Mouse (Mus musculus): ENCODE data around the gene Klhl23. TPM values are rescaled to one million over a fixed set of nuclear protein-coding genes. Genes with fewer than 3 reads are reported as not detected.
"Not testable (repeated sequence)": the region's sequence is repeated elsewhere in the genome, so short reads cannot be mapped to it uniquely, and the experiment has no call there.

Gene Klhl23
- polyA plus RNA-seq, 1 experiment from 2014 or later = 60.0 TPM

DNA sequence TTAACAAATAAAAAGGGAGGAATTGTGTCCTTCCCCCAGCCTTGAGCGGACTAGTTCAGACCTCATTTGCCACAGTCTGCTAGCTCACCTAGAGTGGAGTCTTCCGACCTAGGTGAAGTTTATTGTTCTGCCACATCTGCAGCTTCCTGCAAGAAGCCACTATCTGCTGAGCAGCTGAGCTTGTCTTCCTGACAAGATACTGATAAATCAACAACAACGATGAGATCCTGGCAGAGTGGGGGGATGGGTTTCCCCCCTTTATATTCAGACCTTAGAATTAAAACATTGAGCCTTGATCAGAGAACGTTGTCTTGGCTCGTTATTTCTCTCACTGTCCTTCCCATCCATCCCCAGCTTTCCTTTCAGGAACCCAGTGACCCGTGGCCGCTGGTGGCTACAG lies 10.4 kb upstream of the Klhl23 start:
- H3K4me1 ChIP-seq (replicated peaks); H3K27ac ChIP-seq; H3K9ac ChIP-seq (replicated peaks); H3K4me3 ChIP-seq (replicated peaks); H3K36me3 ChIP-seq; H3K4me2 ChIP-seq (replicated peaks); ATAC-seq; H3K27me3 ChIP-seq; H3K9me3 ChIP-seq: not testable (repeated sequence)
- whole genome bisulfite sequencing = 60% methylated on average over 7 of the region's 7 CpGs

DNA sequence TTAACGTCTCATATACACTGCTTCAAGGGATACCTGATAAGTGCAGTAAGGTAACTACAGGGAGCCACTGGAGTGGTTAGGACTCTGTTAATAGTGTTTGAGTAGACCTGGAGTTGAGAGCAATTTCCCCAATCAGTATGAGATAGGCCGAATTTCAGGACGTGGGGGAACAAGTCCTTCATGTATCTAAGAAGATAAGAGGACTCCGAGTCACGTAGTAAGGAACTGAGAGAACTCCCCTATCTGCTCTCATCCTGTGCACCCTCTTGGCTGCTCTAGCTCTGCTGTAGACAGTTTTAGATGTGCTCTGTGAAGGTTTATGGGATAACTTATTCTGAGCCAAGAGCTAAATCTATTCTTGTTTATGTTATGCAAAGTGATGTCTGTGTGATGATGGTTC lies 5.2 kb upstream of the Klhl23 start:
- H3K9ac ChIP-seq (replicated peaks) = no peak overlapping the region
- no peak for ATAC-seq
- H3K36me3 ChIP-seq = no peaks in the 10 kb centered on the region
- H3K4me1 ChIP-seq (replicated peaks) = peaks cover 2% of the 10 kb centered on the region
- WGBS = 95% methylated on average over 5 of the region's 5 CpGs
- no peak overlapping the region for H3K27ac ChIP-seq
- no peak overlapping the region for H3K4me2 ChIP-seq (replicated peaks)
- H3K4me3 ChIP-seq (replicated peaks) = no peak overlapping the region
- no peaks in the 10 kb centered on the region for H3K9me3 ChIP-seq
- H3K27me3 ChIP-seq = no peaks in the 10 kb centered on the region

DNA sequence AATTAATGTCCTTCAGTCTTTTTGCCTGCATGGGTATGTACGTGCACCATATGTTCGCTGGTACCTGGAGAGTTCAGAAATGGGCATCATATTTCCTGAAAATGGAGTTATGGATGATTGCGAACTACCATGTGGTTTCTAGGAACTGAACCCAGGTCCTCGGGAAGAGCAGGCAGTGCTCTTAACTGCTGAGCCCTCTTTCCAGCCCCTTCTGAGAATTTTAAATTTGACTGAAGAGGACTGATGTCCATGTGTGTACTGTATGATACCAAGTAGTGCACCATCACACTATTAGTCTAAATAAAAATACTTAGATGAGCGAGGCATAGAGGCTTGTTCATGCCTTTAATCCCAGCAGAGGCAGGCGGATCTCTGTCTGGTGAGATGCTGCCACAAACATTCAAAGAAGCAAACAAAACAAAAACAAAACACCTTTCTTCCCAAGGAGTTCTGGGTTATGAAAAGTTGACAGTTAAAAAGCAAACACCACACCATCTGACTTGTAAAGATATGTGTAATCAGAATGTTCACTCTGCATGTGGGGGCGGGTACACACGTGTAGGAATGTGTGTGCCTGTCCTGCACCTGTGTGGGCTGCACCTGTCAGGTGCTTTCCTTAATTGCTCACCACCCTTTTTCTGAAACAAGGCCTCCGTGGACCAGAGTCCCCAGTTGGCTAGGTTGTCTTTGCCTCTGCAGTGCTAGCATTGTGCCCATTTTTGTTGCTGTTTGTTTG lies 3.2 kb upstream of the Klhl23 start:
- Histone ChIP-seq H3K9me3 (no peaks in the 10 kb centered on the region), H3K27me3 (no peaks in the 10 kb centered on the region), H3K4me2 (replicated peaks) (no peak overlapping the region), H3K9ac (replicated peaks) (no peak overlapping the region), H3K27ac (no peak overlapping the region), H3K36me3 (no peaks in the 10 kb centered on the region), H3K4me1 (replicated peaks) (peaks cover 10% of the 10 kb centered on the region), H3K4me3 (replicated peaks) (no peak overlapping the region)
- WGBS = 84% methylated on average over 9 of the region's 9 CpGs
- ATAC-seq = no peak

DNA sequence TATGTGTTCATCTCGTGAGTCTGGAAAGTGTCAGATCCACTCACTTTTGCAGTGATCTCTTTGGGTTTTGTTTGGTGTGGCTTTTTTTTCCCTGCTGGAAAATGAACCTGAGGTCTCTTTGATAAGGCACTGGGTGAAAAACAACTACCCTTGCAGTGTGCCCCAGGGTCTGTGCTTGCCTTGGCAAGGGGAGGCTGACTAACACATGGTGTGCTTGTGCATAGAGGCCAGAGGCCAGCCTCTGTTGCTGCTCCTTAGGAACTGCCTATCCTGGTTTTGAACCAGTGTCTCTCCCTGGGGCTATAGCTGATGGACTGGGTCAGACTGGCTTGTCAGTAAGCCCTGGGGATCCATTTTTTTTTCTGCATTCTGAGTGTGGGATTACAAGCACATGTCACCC lies 1.5 kb upstream of the Klhl23 start:
- 83% methylated on average over 1 of the region's 1 CpGs for WGBS
- no peak overlapping the region for H3K27ac ChIP-seq
- H3K4me1 ChIP-seq (replicated peaks) = peaks cover 27% of the 10 kb centered on the region
- no peaks in the 10 kb centered on the region; the same call in 1 of the 2 replicates for H3K36me3 ChIP-seq
- no peak overlapping the region for H3K4me3 ChIP-seq (replicated peaks)
- H3K27me3 ChIP-seq = no peaks in the 10 kb centered on the region
- no peak overlapping the region for H3K9ac ChIP-seq (replicated peaks)
- H3K9me3 ChIP-seq = no peaks in the 10 kb centered on the region
- no peak for ATAC-seq
- H3K4me2 ChIP-seq (replicated peaks) = no peak overlapping the region

DNA sequence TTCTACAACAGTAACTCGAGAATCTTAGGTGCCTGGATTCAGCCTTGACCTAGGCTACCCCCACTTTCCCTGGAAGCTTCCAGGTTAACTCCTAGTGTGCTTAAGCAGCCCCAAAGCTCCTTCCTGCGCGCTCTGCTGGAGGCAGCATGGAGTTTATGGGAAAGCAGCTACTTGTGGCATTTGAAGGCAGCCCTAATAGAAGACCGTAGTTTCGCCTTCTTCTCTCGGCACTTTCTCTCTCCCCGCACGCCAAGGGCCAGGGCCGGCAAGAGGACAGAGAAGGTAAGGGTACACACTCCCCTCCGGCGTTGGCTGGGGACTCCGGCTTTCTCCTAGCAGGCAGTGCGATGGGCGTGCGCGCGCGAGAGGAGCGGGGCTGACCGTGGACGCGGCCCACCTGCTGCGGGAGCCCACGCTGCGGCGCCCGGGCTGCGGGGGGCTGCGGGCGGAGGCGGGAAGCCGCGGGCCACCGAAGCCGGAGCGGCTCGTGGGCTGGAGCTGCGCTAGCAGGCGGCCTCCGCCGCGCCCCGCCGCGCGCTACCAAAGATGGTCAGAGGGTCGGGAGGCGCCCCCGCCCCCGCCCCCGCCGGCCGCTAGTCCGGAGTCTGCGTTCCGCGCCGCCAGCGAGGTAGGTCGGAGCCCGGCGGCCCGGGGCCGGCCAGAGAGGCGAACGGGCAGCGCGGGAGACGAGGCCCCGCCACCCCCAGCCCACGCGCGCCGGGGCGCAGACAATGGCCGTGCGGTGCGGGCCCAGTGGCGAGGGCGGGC lies 801 bp downstream of the Klhl23 start:
- WGBS = under 1% methylated on average over 61 of the region's 80 CpGs
- no peaks in the 10 kb centered on the region for H3K9me3 ChIP-seq
- peak overlapping the region; percentile 95 for H3K9ac ChIP-seq (replicated peaks)
- ATAC-seq = peak; percentile 89
- peaks cover 40% of the 10 kb centered on the region for H3K4me1 ChIP-seq (replicated peaks)
- no peaks in the 10 kb centered on the region for H3K27me3 ChIP-seq
- peak overlapping the region; percentile 66 for H3K4me2 ChIP-seq (replicated peaks)
- peaks cover 3% of the 10 kb centered on the region; the same call in 1 of the 2 replicates for H3K36me3 ChIP-seq
- H3K27ac ChIP-seq = peak overlapping the region; percentile 96
- H3K4me3 ChIP-seq (replicated peaks) = peak overlapping the region; percentile 85

DNA sequence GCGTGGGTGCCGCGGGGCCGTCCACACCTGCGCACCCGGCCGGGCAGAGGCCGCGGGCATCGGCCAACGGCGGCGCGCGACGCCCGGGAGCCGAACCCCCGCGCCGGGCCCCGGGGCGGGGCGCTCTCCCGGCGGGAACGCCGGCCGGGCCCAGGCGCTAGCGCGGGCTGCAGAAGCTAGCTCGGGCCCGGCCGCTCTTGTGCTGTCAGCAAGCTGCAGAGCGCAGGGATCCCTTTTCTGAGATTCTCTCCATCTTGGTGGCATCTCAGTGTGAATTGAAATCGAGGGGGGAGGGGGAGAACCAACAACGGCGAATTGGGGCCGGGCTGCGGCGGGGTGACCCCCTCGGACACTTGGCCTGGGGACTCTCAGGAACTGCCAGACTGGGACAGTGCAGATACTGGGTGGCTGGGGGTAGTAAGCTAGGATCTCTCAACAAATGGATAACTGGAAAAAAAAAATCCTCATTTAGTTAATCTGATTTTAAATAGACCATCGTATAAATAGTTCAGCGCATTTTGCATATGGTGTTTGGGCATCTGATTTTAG lies 1.5 kb downstream of the Klhl23 start:
- H3K4me1 ChIP-seq (replicated peaks) = peaks cover 44% of the 10 kb centered on the region
- H3K4me2 ChIP-seq (replicated peaks) = peak overlapping the region; percentile 66
- peaks cover 6% of the 10 kb centered on the region for H3K36me3 ChIP-seq
- peak overlapping the region; percentile 95 for H3K9ac ChIP-seq (replicated peaks)
- WGBS = 2% methylated on average over 44 of the region's 45 CpGs
- peak; percentile 74 for ATAC-seq
- no peaks in the 10 kb centered on the region for H3K27me3 ChIP-seq
- H3K27ac ChIP-seq = peak overlapping the region; percentile 96
- H3K9me3 ChIP-seq = no peaks in the 10 kb centered on the region
- H3K4me3 ChIP-seq (replicated peaks) = peak overlapping the region; percentile 85

DNA sequence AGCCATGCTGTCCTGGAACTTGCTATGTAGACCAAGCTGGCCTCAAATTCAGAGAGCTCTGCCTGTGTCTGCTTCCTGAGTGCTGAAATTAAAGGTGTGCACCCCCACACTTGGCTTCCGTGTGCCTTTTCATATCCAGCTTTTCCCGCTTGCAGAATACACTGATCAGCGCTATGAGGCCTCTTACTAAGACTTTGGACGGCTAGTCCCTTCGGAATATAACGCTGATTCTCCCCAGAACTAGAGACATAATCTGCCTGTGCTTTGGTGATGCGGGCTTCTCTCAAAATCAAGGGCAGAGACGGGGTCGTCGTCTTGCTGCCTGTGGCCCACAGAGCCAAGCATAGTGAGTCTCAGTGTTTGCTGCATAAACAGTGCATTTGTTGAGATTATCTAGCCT lies 4.2 kb downstream of the Klhl23 start:
- Histone ChIP-seq H3K4me3 (replicated peaks) (peak overlapping the region; percentile 6; the same call in 1 of the 2 replicates), H3K4me2 (replicated peaks) (peak overlapping the region; percentile 17; the same call in 1 of the 2 replicates), H3K27ac (peak overlapping the region; percentile 53; the same call in 1 of the 2 replicates), H3K9ac (replicated peaks) (peak overlapping the region; percentile 28; the same call in 1 of the 2 replicates), H3K27me3 (no peaks in the 10 kb centered on the region), H3K36me3 (peaks cover 27% of the 10 kb centered on the region), H3K4me1 (replicated peaks) (peaks cover 46% of the 10 kb centered on the region), H3K9me3 (no peaks in the 10 kb centered on the region)
- 57% methylated on average over 10 of the region's 10 CpGs for WGBS
- ATAC-seq = no peak

DNA sequence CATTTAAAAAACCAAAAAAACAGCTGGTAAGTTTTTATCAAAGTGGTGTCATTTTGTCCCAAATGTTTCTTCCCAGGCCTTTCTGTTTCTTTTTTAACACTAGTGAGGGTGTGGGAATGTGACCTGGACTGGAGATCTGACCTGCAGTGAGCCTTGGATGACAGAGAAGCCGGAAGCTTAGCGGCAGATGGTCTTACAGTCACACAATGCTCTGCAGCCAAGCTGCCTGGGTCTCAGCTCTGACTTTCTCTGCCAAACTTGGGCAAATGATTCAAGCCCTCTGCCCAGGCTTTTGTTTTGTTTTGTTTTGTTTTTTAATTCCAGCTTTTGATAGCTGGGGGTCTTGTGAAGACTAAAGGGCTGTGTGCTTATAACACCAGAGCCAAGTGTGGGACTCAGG lies 4.6 kb downstream of the Klhl23 start:
- whole genome bisulfite sequencing = 46% methylated on average over 2 of the region's 2 CpGs
- ATAC-seq = no peak
- Histone ChIP-seq H3K27me3 (no peaks in the 10 kb centered on the region), H3K4me3 (replicated peaks) (peak overlapping the region; percentile 6; the same call in 1 of the 2 replicates), H3K9ac (replicated peaks) (peak overlapping the region; percentile 41; the same call in 1 of the 2 replicates), H3K4me1 (replicated peaks) (peaks cover 46% of the 10 kb centered on the region), H3K27ac (peak overlapping the region; percentile 53; the same call in 1 of the 2 replicates), H3K4me2 (replicated peaks) (peak overlapping the region; percentile 22; the same call in 1 of the 2 replicates), H3K9me3 (no peaks in the 10 kb centered on the region), H3K36me3 (peaks cover 32% of the 10 kb centered on the region)

DNA sequence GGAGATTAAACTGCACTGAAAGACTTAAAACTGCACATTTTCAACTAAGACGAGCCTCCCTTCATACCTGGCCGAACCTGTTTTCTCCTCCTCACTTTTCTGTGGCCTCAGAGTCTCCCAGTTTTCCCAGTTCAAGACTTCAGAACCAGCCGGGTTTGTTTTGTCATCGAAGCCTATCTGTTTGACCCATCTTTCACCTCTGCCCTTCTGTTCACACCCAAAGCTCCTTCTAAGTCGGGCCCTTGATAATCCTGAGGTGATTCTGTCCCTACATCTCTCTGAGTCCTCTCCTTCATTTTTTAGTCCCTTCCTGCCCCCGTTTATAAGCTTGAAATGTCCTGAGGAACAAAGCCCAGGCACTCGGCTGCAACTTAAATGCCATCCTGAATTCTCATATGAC lies 6.3 kb downstream of the Klhl23 start:
- H3K9me3 ChIP-seq = no peaks in the 10 kb centered on the region
- no peak overlapping the region for H3K4me3 ChIP-seq (replicated peaks)
- peaks cover 42% of the 10 kb centered on the region for H3K36me3 ChIP-seq
- H3K4me1 ChIP-seq (replicated peaks) = peaks cover 36% of the 10 kb centered on the region
- H3K9ac ChIP-seq (replicated peaks) = 0 out of 2 replicates have a peak overlapping the region, but pooled peaks have one; percentile 7
- H3K27ac ChIP-seq = 0 out of 2 replicates have a peak overlapping the region, but pooled peaks have one; percentile 25
- no peaks in the 10 kb centered on the region for H3K27me3 ChIP-seq
- WGBS = 38% methylated on average over 7 of the region's 7 CpGs
- no peak for ATAC-seq
- H3K4me2 ChIP-seq (replicated peaks) = no peak overlapping the region

DNA sequence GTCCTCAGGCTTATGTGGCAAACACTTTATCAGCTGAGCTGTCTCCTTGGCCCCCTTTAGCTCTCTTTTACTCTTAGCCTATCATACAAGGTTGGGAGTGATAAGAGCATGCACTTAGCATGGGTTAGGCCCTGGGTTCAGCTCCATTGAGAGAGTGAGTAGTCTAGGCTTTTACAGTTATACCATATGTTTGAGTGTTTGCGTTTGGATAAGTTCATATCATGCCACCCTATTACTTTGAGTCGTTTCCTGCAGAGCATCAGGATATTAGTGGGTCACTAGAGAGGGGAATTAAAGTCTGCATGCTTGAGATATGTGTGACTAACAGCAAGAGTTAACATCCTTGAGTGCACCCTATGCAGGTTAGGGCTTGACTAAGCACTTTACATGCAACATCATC lies 7.9 kb downstream of the Klhl23 start:
- WGBS = 96% methylated on average over 2 of the region's 2 CpGs
- H3K4me1 ChIP-seq (replicated peaks) = peaks cover 24% of the 10 kb centered on the region
- no peak for ATAC-seq
- no peak overlapping the region for H3K9ac ChIP-seq (replicated peaks)
- no peak overlapping the region for H3K4me3 ChIP-seq (replicated peaks)
- H3K27me3 ChIP-seq = no peaks in the 10 kb centered on the region
- no peak overlapping the region for H3K27ac ChIP-seq
- H3K4me2 ChIP-seq (replicated peaks) = no peak overlapping the region
- H3K36me3 ChIP-seq = peaks cover 56% of the 10 kb centered on the region
- H3K9me3 ChIP-seq = no peaks in the 10 kb centered on the region

DNA sequence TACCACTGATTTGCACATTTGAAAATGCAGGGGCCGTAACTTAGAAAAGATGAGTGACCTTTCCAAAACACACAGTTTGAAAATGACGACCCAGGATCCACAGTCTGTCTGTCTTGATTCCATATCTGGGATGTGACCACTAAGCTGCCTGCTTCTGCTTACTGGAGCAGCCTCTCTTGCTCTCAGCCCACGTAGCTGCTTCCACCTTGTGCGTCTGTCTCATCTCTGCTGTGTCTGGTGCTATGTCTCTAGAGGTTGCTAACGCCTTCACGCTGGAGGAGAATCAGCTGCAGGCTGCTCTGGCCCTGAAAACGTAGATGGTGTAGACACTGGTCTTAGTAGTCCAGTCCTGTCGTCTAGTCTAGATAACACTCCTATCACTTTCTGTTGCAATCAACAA lies 8.4 kb downstream of the Klhl23 start:
- no peak for ATAC-seq
- H3K4me2 ChIP-seq (replicated peaks) = no peak overlapping the region
- H3K9me3 ChIP-seq = no peaks in the 10 kb centered on the region
- WGBS = 86% methylated on average over 8 of the region's 8 CpGs
- no peaks in the 10 kb centered on the region for H3K27me3 ChIP-seq
- peaks cover 60% of the 10 kb centered on the region for H3K36me3 ChIP-seq
- H3K4me1 ChIP-seq (replicated peaks) = peaks cover 20% of the 10 kb centered on the region
- H3K4me3 ChIP-seq (replicated peaks) = no peak overlapping the region
- H3K27ac ChIP-seq = no peak overlapping the region
- H3K9ac ChIP-seq (replicated peaks) = no peak overlapping the region

All from midbrain, embryonic 13.5 days (tissue).